Mouse (Mus musculus): ENCODE measurements around the gene Noc3l. TPM values are rescaled to one million over a fixed set of nuclear protein-coding genes. Genes with fewer than 3 reads are reported as not detected.

Noc3l gene
- polyA plus RNA-seq, 1 experiment from 2014 or later, result 7.7 TPM

- H3K4me2 ChIP-seq, result peak overlapping the region; percentile 68
- peaks cover 9% of the 10 kb centered on the region for H3K4me1 ChIP-seq
- ATAC-seq (ENCODE audit: borderline replicate concordance, extremely low read depth, low FRiP score, low TSS enrichment), result no peak
- H3K9ac ChIP-seq, result peak overlapping the region; percentile 59
- H3K27ac ChIP-seq, result no peak overlapping the region
- H3K27me3 ChIP-seq, result no peaks in the 10 kb centered on the region
- WGBS, result 24% methylated on average over 8 of the region's 8 CpGs
- no peaks in the 10 kb centered on the region for H3K9me3 ChIP-seq
- peaks cover 17% of the 10 kb centered on the region for H3K36me3 ChIP-seq
- peak overlapping the region; percentile 85 for H3K4me3 ChIP-seq
These were observed 846 bp downstream of the Noc3l start for GRCm38 (mm10) chr19:38818191-38818590.

DNA sequence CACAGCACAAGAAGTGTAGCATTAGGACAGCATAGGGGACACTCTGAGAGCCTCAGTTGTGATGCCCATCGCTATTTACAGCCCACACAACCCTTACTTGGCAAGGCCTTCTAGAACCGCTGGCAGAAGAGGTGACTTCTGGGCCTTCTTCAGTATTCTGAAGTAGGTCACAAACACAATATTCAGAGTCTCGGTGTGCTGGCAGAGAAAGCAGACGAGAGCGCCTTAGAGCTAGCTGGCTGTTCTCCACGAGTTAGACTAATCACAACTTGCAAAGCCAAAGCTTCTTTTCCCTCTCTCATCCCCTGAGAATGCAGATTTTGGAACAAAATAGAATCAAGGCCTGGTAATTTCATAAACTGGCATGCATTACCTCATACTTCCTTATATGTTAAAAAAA, 20.2 kb downstream of the Noc3l start:
- no peak overlapping the region for H3K9ac ChIP-seq
- no peak overlapping the region for H3K4me2 ChIP-seq
- peaks cover 73% of the 10 kb centered on the region for H3K36me3 ChIP-seq
- H3K4me1 ChIP-seq, result no peaks in the 10 kb centered on the region
- no peak overlapping the region for H3K4me3 ChIP-seq
- no peak overlapping the region for H3K27ac ChIP-seq
- no peak for ATAC-seq (ENCODE audit: borderline replicate concordance, extremely low read depth, low FRiP score, low TSS enrichment)
- no peaks in the 10 kb centered on the region for H3K9me3 ChIP-seq
- H3K27me3 ChIP-seq, result no peaks in the 10 kb centered on the region
- 88% methylated on average over 6 of the region's 6 CpGs for WGBS

GRCm38 (mm10) chr19:38798291-38798690, 20.7 kb downstream of the Noc3l start:
- Histone ChIP-seq H3K36me3 (peaks cover 73% of the 10 kb centered on the region), H3K27me3 (no peaks in the 10 kb centered on the region), H3K4me3 (no peak overlapping the region), H3K4me2 (no peak overlapping the region), H3K4me1 (no peaks in the 10 kb centered on the region), H3K9ac (no peak overlapping the region), H3K9me3 (no peaks in the 10 kb centered on the region), H3K27ac (no peak overlapping the region)
- no peak for ATAC-seq (ENCODE audit: borderline replicate concordance, extremely low read depth, low FRiP score, low TSS enrichment)
- 88% methylated on average over 1 of the region's 1 CpGs for WGBS

GRCm38 (mm10) chr19:38796546-38796945, 22.5 kb downstream of the Noc3l start:
- 79% methylated on average over 5 of the region's 5 CpGs for WGBS

GRCm38 (mm10) chr19:38793563-38794045, 25.4 kb downstream of the Noc3l start:
- H3K36me3 ChIP-seq, result peaks cover 67% of the 10 kb centered on the region

More at GRCm38 (mm10) chr19:38796546-38796945, 22.5 kb downstream of the Noc3l start:
- no peak overlapping the region for H3K9ac ChIP-seq
- H3K4me3 ChIP-seq, result no peak overlapping the region
- no peaks in the 10 kb centered on the region for H3K27me3 ChIP-seq
- H3K27ac ChIP-seq, result no peak overlapping the region
- no peak for ATAC-seq (ENCODE audit: borderline replicate concordance, extremely low read depth, low FRiP score, low TSS enrichment)
- H3K4me2 ChIP-seq, result no peak overlapping the region
- H3K4me1 ChIP-seq, result no peaks in the 10 kb centered on the region
- H3K36me3 ChIP-seq, result peaks cover 67% of the 10 kb centered on the region
- no peaks in the 10 kb centered on the region for H3K9me3 ChIP-seq

GRCm38 (mm10) chr19:38787756-38788155, 31.3 kb downstream of the Noc3l start:
- H3K27me3 ChIP-seq, result no peaks in the 10 kb centered on the region
- H3K27ac ChIP-seq, result no peak overlapping the region
- ATAC-seq (ENCODE audit: borderline replicate concordance, extremely low read depth, low FRiP score, low TSS enrichment), result no peak
- no peaks in the 10 kb centered on the region for H3K4me1 ChIP-seq
- WGBS, result 88% methylated on average over 6 of the region's 6 CpGs
- H3K36me3 ChIP-seq, result peaks cover 23% of the 10 kb centered on the region
- no peak overlapping the region for H3K9ac ChIP-seq
- no peak overlapping the region for H3K4me2 ChIP-seq
- H3K4me3 ChIP-seq, result no peak overlapping the region
- no peaks in the 10 kb centered on the region for H3K9me3 ChIP-seq

More at GRCm38 (mm10) chr19:38793563-38794045, 25.4 kb downstream of the Noc3l start:
- no peak for ATAC-seq (ENCODE audit: borderline replicate concordance, extremely low read depth, low FRiP score, low TSS enrichment)
- Histone ChIP-seq H3K4me1 (no peaks in the 10 kb centered on the region), H3K27me3 (no peaks in the 10 kb centered on the region), H3K4me2 (no peak overlapping the region), H3K27ac (no peak overlapping the region), H3K9me3 (no peaks in the 10 kb centered on the region), H3K4me3 (no peak overlapping the region), H3K9ac (no peak overlapping the region)
- 92% methylated on average over 7 of the region's 7 CpGs for WGBS

DNA sequence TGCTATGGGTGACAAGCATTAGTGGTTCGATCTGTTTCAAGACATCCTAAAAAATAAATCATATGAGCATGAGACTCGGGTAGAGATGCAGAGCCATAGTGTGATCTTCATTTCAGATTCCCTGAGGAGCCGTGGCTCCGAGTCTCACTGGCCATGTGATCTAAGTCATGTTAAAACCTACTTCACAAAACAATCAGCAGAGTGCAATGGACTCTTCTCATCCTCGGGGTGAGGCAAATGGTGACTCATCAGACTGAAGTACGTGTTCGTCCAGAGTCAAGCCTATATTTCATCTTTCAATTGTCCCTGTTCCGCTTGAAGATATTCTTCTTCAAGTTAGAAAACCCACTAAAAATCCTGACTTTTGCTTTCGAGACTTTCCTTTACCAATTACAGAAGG, 35.5 kb downstream of the Noc3l start:
- H3K4me2 ChIP-seq, result no peak overlapping the region
- ATAC-seq (ENCODE audit: borderline replicate concordance, extremely low read depth, low FRiP score, low TSS enrichment), result no peak
- H3K9ac ChIP-seq, result no peak overlapping the region
- no peaks in the 10 kb centered on the region for H3K9me3 ChIP-seq
- H3K4me3 ChIP-seq, result no peak overlapping the region
- 81% methylated on average over 9 of the region's 9 CpGs for WGBS
- no peaks in the 10 kb centered on the region for H3K4me1 ChIP-seq
- no peak overlapping the region for H3K27ac ChIP-seq
- H3K36me3 ChIP-seq, result peaks cover 2% of the 10 kb centered on the region; the same call in 1 of the 2 replicates
- no peaks in the 10 kb centered on the region for H3K27me3 ChIP-seq

DNA sequence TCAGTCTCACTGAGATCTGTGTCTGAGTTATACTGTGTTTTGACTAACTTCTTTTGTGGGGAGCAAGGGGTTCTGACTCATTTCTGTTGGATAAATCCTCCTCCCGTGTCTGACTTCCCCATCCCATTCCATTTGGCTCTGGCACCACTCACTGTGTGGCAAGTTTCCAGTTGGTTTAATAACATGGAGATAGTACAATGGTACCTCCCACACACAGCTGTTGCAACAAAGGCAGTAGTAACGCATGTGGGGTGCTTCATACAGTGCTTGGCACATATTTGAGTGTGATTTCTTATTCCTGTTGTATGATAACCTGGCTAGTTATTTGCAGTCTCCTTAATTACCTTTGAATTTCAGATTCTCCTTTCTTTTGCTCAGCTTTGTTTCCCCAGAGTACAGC, 40.2 kb downstream of the Noc3l start:
- Histone ChIP-seq H3K4me2 (no peak overlapping the region), H3K36me3 (no peaks in the 10 kb centered on the region), H3K27me3 (no peaks in the 10 kb centered on the region), H3K4me1 (no peaks in the 10 kb centered on the region), H3K27ac (no peak overlapping the region), H3K4me3 (no peak overlapping the region), H3K9me3 (no peaks in the 10 kb centered on the region), H3K9ac (no peak overlapping the region)
- 46% methylated on average over 2 of the region's 2 CpGs for WGBS
- ATAC-seq (ENCODE audit: borderline replicate concordance, extremely low read depth, low FRiP score, low TSS enrichment), result no peak

DNA sequence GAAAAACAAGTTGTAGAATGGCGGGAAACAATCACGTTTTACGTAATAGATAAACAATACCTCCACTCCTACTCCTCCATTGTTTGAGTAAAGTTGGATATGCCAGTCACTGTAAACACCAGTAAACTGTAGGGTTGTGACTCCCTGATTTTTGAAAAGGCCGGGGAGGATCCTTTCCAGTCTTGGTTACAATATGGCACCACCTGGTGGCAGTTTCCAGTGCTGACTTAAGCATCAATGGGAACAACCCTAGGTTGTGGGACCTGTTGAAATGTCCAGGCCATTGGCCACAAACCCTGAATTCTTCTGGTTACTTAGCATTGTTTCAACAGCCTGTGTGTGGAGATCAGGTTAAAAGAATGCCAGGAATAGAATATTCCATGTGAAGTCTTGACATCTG, 43.5 kb downstream of the Noc3l start:
- no peak overlapping the region for H3K27ac ChIP-seq
- no peak overlapping the region for H3K9ac ChIP-seq
- H3K4me1 ChIP-seq, result peaks cover 12% of the 10 kb centered on the region; the same call in 1 of the 2 replicates
- H3K4me2 ChIP-seq, result no peak overlapping the region
- H3K36me3 ChIP-seq, result no peaks in the 10 kb centered on the region
- 52% methylated on average over 4 of the region's 4 CpGs for WGBS
- no peak overlapping the region for H3K4me3 ChIP-seq
- no peak for ATAC-seq (ENCODE audit: borderline replicate concordance, extremely low read depth, low FRiP score, low TSS enrichment)
- H3K27me3 ChIP-seq, result no peaks in the 10 kb centered on the region
- H3K9me3 ChIP-seq, result no peaks in the 10 kb centered on the region

GRCm38 (mm10) chr19:38766306-38766705, 52.7 kb downstream of the Noc3l start:
- Histone ChIP-seq H3K4me1 (0 out of 2 replicates have a peak, but pooled peaks cover 2% of the 10 kb centered on the region), H3K36me3 (no peaks in the 10 kb centered on the region)
- 61% methylated on average over 2 of the region's 2 CpGs for WGBS

GRCm38 (mm10) chr19:38760441-38760840, 58.6 kb downstream of the Noc3l start:
- WGBS, result 42% methylated on average over 3 of the region's 3 CpGs

More at GRCm38 (mm10) chr19:38766306-38766705, 52.7 kb downstream of the Noc3l start:
- Histone ChIP-seq H3K9me3 (no peaks in the 10 kb centered on the region), H3K27me3 (no peaks in the 10 kb centered on the region), H3K27ac (no peak overlapping the region), H3K4me2 (no peak overlapping the region), H3K4me3 (no peak overlapping the region), H3K9ac (no peak overlapping the region)
- ATAC-seq (ENCODE audit: borderline replicate concordance, extremely low read depth, low FRiP score, low TSS enrichment), result no peak

GRCm38 (mm10) chr19:38758685-38759472, 60.2 kb downstream of the Noc3l start:
- Histone ChIP-seq H3K4me2 (no peak overlapping the region), H3K9ac (no peak overlapping the region), H3K9me3 (no peaks in the 10 kb centered on the region), H3K4me1 (peaks cover 22% of the 10 kb centered on the region), H3K36me3 (no peaks in the 10 kb centered on the region), H3K27ac (no peak overlapping the region), H3K27me3 (no peaks in the 10 kb centered on the region), H3K4me3 (no peak overlapping the region)
- peak; percentile 23; the same call in 1 of the 2 replicates for ATAC-seq (ENCODE audit: borderline replicate concordance, extremely low read depth, low FRiP score, low TSS enrichment)
- 57% methylated on average over 7 of the region's 7 CpGs for WGBS

More at GRCm38 (mm10) chr19:38760441-38760840, 58.6 kb downstream of the Noc3l start:
- no peaks in the 10 kb centered on the region for H3K36me3 ChIP-seq
- no peak overlapping the region for H3K4me3 ChIP-seq
- H3K9ac ChIP-seq, result no peak overlapping the region
- H3K4me1 ChIP-seq, result peaks cover 22% of the 10 kb centered on the region
- H3K27me3 ChIP-seq, result no peaks in the 10 kb centered on the region
- ATAC-seq (ENCODE audit: borderline replicate concordance, extremely low read depth, low FRiP score, low TSS enrichment), result no peak; the same call in 1 of the 2 replicates
- no peak overlapping the region for H3K27ac ChIP-seq
- no peak overlapping the region for H3K4me2 ChIP-seq
- H3K9me3 ChIP-seq, result no peaks in the 10 kb centered on the region
